Mouse (Mus musculus): Measurements from ENCODE around the gene Cped1. TPM values are rescaled to one million over a fixed set of nuclear protein-coding genes. Genes with fewer than 3 reads are reported as not detected.
A peak's percentile ranks its signal among the peaks of the same experiment; 100 is the strongest.

The Cped1 gene
- polyA plus RNA-seq, 2 experiments = 1.8 to 2.5 TPM

DNA sequence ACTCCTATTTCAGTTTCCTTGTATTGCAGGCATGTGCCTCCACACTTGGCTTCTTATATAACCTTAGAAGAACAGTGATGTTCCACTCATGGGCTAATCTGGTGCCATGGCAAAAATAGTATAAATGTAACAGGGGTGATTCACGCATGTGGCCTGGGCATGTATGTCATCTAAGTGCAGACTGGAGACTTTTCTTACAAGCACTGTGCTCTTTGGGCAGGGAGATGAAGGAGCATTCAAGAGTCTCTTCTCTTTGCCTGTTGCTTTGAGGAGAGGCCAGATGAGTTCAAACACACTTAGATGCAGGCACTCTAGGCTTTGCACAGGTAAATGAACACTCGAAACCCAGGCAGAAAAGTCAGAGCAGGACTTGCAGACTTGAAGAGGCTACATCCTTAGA is 38.5 kb downstream of the Cped1 start:
- TF ChIP-seq CTCF (IDR thresholded peaks at IDR 0.05; ENCODE audit: low read depth) = no peak
- TF ChIP-seq EP300 (IDR thresholded peaks at IDR 0.05; ENCODE audit: low read depth) = no peak
- ATAC-seq (ENCODE audit: insufficient read depth) (no peak), DNase-seq (ENCODE audit: low read depth in 3 of 3, low spot score in 3 of 3) (no peak)
- WGBS (ENCODE audit: insufficient replicate concordance) = 69% methylated on average over 2 of the region's 2 CpGs
- peaks cover 0 to 10% of the 10 kb centered on the region in 2 experiments; a peak in 2 of 4 replicates for H3K4me1 ChIP-seq (replicated peaks; ENCODE audit: control insufficient read depth in 2 of 2, insufficient read depth in 2 of 2, low read length in 1 of 2)
- H3K27me3 ChIP-seq (ENCODE audit: control insufficient read depth, insufficient read depth, low read length) = no peaks in the 10 kb centered on the region
- H3K4me2 ChIP-seq (ENCODE audit: low read depth) = no peak overlapping the region
- H3K9me3 ChIP-seq (ENCODE audit: control insufficient read depth, low read length) = no peaks in the 10 kb centered on the region
- H3K9ac ChIP-seq (replicated peaks) = no peak overlapping the region
- no peaks in the 10 kb centered on the region for H3K36me3 ChIP-seq (replicated peaks; ENCODE audit: control insufficient read depth, insufficient read depth, low read depth)
- no peak overlapping the region for H3K27ac ChIP-seq
- no peak overlapping the region for H3K4me3 ChIP-seq (ENCODE audit: insufficient read depth in 1 of 2, low read depth in 2 of 2, low read length in 2 of 2)

GRCm38 (mm10) chr6:22025584-22026357 is 40.1 kb downstream of the Cped1 start:
- no peaks in the 10 kb centered on the region for H3K36me3 ChIP-seq (replicated peaks; ENCODE audit: control insufficient read depth, insufficient read depth, low read depth)
- H3K4me1 ChIP-seq (replicated peaks; ENCODE audit: control insufficient read depth in 2 of 2, insufficient read depth in 2 of 2, low read length in 1 of 2) = peaks cover 0 to 10% of the 10 kb centered on the region in 2 experiments; a peak in 2 of 4 replicates
- peak overlapping the region; percentile 54 for H3K4me2 ChIP-seq (ENCODE audit: low read depth)
- WGBS (ENCODE audit: insufficient replicate concordance) = 16% methylated on average over 17 of the region's 17 CpGs
- H3K4me3 ChIP-seq (ENCODE audit: insufficient read depth in 1 of 2, low read depth in 2 of 2, low read length in 2 of 2) = peak overlapping the region in 1 of 2 experiments; percentile 33; a peak in 2 of 4 replicates
- TF ChIP-seq EP300 (IDR thresholded peaks at IDR 0.05; ENCODE audit: low read depth) = no peak
- TF ChIP-seq CTCF (IDR thresholded peaks at IDR 0.05; ENCODE audit: low read depth) = no peak
- peak; percentile 50; the same call in 1 of the 2 replicates for ATAC-seq (ENCODE audit: insufficient read depth)
- H3K9me3 ChIP-seq (ENCODE audit: control insufficient read depth, low read length) = no peaks in the 10 kb centered on the region
- no peak overlapping the region for H3K9ac ChIP-seq (replicated peaks)
- no peak overlapping the region for H3K27ac ChIP-seq
- H3K27me3 ChIP-seq (ENCODE audit: control insufficient read depth, insufficient read depth, low read length) = no peaks in the 10 kb centered on the region
- DNase-seq (ENCODE audit: low read depth in 3 of 3, low spot score in 3 of 3) = peak in 1 of 3 experiments; percentile 3

DNA sequence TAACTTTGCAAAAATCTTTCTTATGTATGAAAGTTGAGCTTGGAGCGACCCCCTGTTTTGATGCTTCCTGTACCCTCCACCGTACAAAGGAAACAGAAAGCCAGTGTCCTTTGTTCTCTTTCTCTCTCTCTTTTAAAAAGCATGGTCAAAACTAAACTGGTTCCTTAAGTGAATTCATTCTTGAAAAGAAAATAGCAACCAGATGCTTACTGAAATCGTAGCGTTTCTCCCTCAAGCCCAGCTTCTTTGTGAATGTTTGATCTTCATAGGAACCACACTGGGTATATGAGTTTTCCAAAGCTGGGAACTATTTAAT is 40.6 kb downstream of the Cped1 start:
- H3K36me3 ChIP-seq (replicated peaks; ENCODE audit: control insufficient read depth, insufficient read depth, low read depth) = no peaks in the 10 kb centered on the region
- DNase-seq (ENCODE audit: low read depth in 3 of 3, low spot score in 3 of 3) (no peak), ATAC-seq (ENCODE audit: insufficient read depth) (no peak)
- no peaks in the 10 kb centered on the region for H3K27me3 ChIP-seq (ENCODE audit: control insufficient read depth, insufficient read depth, low read length)
- H3K4me3 ChIP-seq (ENCODE audit: insufficient read depth in 1 of 2, low read depth in 2 of 2, low read length in 2 of 2) = peak overlapping the region in 1 of 2 experiments; percentile 33; a peak in 2 of 4 replicates
- H3K9me3 ChIP-seq (ENCODE audit: control insufficient read depth, low read length) = no peaks in the 10 kb centered on the region
- H3K4me2 ChIP-seq (ENCODE audit: low read depth) = peak overlapping the region; percentile 54
- 24% methylated on average over 4 of the region's 4 CpGs for WGBS (ENCODE audit: insufficient replicate concordance)
- no peak overlapping the region for H3K9ac ChIP-seq (replicated peaks)
- H3K4me1 ChIP-seq (replicated peaks; ENCODE audit: control insufficient read depth in 2 of 2, insufficient read depth in 2 of 2, low read length in 1 of 2) = peaks cover 0 to 10% of the 10 kb centered on the region in 2 experiments; a peak in 2 of 4 replicates
- H3K27ac ChIP-seq = no peak overlapping the region
- no peak for TF ChIP-seq EP300 (IDR thresholded peaks at IDR 0.05; ENCODE audit: low read depth)

GRCm38 (mm10) chr6:22026761-22027594 is 41.3 kb downstream of the Cped1 start:
- Histone ChIP-seq H3K9ac (replicated peaks) (no peak overlapping the region), H3K27ac (no peak overlapping the region), H3K4me1 (replicated peaks; ENCODE audit: control insufficient read depth in 2 of 2, insufficient read depth in 2 of 2, low read length in 1 of 2) (peaks cover 0 to 10% of the 10 kb centered on the region in 2 experiments; a peak in 2 of 4 replicates), H3K9me3 (ENCODE audit: control insufficient read depth, low read length) (no peaks in the 10 kb centered on the region), H3K4me2 (ENCODE audit: low read depth) (no peak overlapping the region), H3K27me3 (ENCODE audit: control insufficient read depth, insufficient read depth, low read length) (no peaks in the 10 kb centered on the region), H3K4me3 (ENCODE audit: insufficient read depth in 1 of 2, low read depth in 2 of 2, low read length in 2 of 2) (no peak overlapping the region), H3K36me3 (replicated peaks; ENCODE audit: control insufficient read depth, insufficient read depth, low read depth) (no peaks in the 10 kb centered on the region)
- WGBS (ENCODE audit: insufficient replicate concordance) = 62% methylated on average over 9 of the region's 9 CpGs
- no peak for TF ChIP-seq EP300 (IDR thresholded peaks at IDR 0.05; ENCODE audit: low read depth)
- no peak for ATAC-seq (ENCODE audit: insufficient read depth)
- no peak for DNase-seq (ENCODE audit: low read depth in 3 of 3, low spot score in 3 of 3)

GRCm38 (mm10) chr6:22027854-22028253 is 42.1 kb downstream of the Cped1 start:
- no peak for DNase-seq (ENCODE audit: low read depth in 3 of 3, low spot score in 3 of 3)
- TF ChIP-seq CTCF (IDR thresholded peaks at IDR 0.05; ENCODE audit: low read depth) = no peak
- no peak; the same call in 1 of the 2 replicates for TF ChIP-seq EP300 (IDR thresholded peaks at IDR 0.05; ENCODE audit: low read depth)
- 46% methylated on average over 2 of the region's 2 CpGs for WGBS (ENCODE audit: insufficient replicate concordance)

More at GRCm38 (mm10) chr6:22027854-22028253, 42.1 kb downstream of the Cped1 start:
- no peaks in the 10 kb centered on the region for H3K27me3 ChIP-seq (ENCODE audit: control insufficient read depth, insufficient read depth, low read length)
- H3K4me1 ChIP-seq (replicated peaks; ENCODE audit: control insufficient read depth in 2 of 2, insufficient read depth in 2 of 2, low read length in 1 of 2) = peaks cover 0 to 10% of the 10 kb centered on the region in 2 experiments; a peak in 2 of 4 replicates
- H3K9me3 ChIP-seq (ENCODE audit: control insufficient read depth, low read length) = no peaks in the 10 kb centered on the region
- peak; percentile 47; the same call in 1 of the 2 replicates for ATAC-seq (ENCODE audit: insufficient read depth)
- H3K9ac ChIP-seq (replicated peaks) = no peak overlapping the region
- H3K4me3 ChIP-seq (ENCODE audit: insufficient read depth in 1 of 2, low read depth in 2 of 2, low read length in 2 of 2) = no peak overlapping the region
- no peak overlapping the region for H3K4me2 ChIP-seq (ENCODE audit: low read depth)
- no peak overlapping the region for H3K27ac ChIP-seq
- H3K36me3 ChIP-seq (replicated peaks; ENCODE audit: control insufficient read depth, insufficient read depth, low read depth) = no peaks in the 10 kb centered on the region
